Mouse (Mus musculus): ENCODE measurements around the gene Pde4d.

- TF ChIP-seq CTCF (IDR thresholded peaks at IDR 0.05; ENCODE audit: low read depth) (no peak), EP300 (optimal IDR thresholded peaks at IDR 0.05) (no peak)
Observed at GRCm38 (mm10) chr13:109775197-109775596, 1325.4 kb downstream of the Pde4d start.

Data from stomach, postnatal 0 days (tissue).